Mouse (Mus musculus) Patski (cell line): ENCODE measurements at regions not wholly inside any gene's neighbourhood (a gene's known extent, or its start where the extent isn't known, plus 50 kb on each side); places are given as distances from the start of the nearest gene placed in this dataset.

Experiments
- ATAC-seq: fragments of 100-300 bp; one replicate; pipeline ENCODE4 v1.8.0; 2021
- CTCF ChIA-PET: fragments of 350-600 bp; sonication (Branson Sonifier 250); formaldehyde crosslinking; loops from one replicate; lab custom pipeline; 2022; ENCODE audit warnings: inconsistent platforms; lab: Charles Lee
- POLR2A ChIA-PET: fragments of 350-600 bp; sonication (Branson Sonifier 250); formaldehyde crosslinking; loops from one replicate; lab custom pipeline; 2022; ENCODE audit warnings: antibody characterized with exemption, inconsistent platforms; lab: Charles Lee
- DNase-seq: peaks from one replicate; pipeline ENCODE4 v3.0.0-alpha.2; 2011; ENCODE audit warnings: low read depth, low spot score
- H3K27me3 ChIP-seq: fragments of 371-371 bp; one replicate; pipeline ENCODE4 v1.5.1; 2021
- CTCF ChIP-seq: fragments of 100-300 bp; IDR thresholded peaks from one replicate; pipeline ENCODE4 v1.5.1; 2021
- in situ Hi-C: fragments of 300-500 bp; cut with MboI; formaldehyde crosslinking; loops from 3 replicates; pipeline ENCODE4 v1.11.1; 2018; ENCODE audit warnings: low pct_unique_long_range_greater_than_20kb, mixed read lengths

DNA sequence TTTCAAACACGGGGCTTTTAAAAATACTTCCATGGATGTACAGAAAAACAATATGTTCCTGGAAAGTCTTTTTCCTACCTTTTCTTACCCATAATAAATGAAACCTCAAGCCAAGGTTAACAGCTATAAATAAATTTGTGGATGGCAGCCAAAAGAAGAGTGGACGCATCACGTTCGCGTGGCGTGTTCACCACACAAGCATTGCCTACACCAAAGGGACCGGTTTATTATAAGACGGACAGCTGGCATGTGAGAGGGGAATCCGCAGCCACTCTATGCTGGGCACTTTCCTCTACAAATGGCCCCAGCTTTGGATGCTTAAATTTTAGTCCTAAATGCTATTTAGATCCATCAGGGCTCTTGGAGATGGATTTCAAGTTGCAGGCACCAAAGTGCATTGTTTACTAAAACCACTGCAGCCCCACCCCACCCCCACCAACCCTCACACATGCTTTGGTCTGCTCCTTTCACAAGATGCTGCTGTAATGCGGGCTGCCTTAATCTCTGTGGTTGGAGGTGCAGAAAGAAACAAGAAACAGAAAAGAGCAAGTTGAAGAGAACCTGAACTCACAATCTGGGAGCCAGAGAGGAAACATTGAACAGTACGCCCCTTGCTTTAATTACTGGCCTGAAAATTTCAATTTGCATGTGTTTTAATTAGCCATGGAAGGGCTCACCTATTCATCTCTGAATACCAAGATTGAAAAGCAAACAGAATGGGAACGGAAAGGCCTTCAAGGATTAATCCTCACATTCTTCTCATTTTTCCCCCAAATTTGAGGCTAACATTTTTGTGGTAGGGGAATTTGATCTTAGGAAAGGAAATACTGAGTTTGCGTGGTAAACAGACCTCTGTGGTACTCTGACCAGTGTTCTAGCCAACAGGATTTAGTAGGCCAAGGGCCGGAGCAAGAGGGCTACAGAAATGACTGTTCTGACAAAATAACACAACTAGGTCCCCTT is 78.7 kb upstream of the Gnao1 start:
- DNase-seq (no peak), ATAC-seq (no peak)
- in situ Hi-C loops = no loop called here
- no peak for TF ChIP-seq CTCF
- POLR2A ChIA-PET = no interaction called here
- H3K27me3 ChIP-seq = peaks cover 10% of the 10 kb centered on the region
- CTCF ChIA-PET = no interaction called here

DNA sequence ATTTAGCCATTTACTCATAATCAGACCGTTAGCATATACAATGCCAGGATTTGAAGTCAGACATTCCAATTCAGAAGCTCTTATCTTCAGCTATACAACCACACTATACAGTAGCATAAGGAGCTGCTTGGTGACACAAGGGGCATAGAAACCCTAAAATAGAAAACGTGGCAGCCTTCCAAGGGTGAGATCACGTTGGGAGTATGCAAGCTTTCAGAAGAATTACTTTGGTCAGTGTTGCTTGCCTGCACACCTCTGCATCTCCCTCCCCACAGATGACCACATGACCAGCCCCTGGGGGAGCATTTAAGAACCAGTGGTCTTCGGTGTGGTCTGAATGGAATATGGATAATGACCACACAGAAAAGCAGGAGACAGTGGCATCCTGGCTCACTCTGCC is 74.9 kb upstream of the Gnao1 start:
- POLR2A ChIA-PET = interaction anchor here (0.9 kb wide), 1 partner anchor 9 kb away, joined by 3 read pairs; no protein-coding TSS in a partner anchor
- in situ Hi-C loops = no loop called here
- no peaks in the 10 kb centered on the region for H3K27me3 ChIP-seq
- TF ChIP-seq CTCF = no peak
- CTCF ChIA-PET = interaction anchor here (1.0 kb wide), 1 partner anchor 31 kb away, joined by 3 read pairs; no protein-coding TSS in a partner anchor
- DNase-seq = peak; percentile 44
- no peak for ATAC-seq

DNA sequence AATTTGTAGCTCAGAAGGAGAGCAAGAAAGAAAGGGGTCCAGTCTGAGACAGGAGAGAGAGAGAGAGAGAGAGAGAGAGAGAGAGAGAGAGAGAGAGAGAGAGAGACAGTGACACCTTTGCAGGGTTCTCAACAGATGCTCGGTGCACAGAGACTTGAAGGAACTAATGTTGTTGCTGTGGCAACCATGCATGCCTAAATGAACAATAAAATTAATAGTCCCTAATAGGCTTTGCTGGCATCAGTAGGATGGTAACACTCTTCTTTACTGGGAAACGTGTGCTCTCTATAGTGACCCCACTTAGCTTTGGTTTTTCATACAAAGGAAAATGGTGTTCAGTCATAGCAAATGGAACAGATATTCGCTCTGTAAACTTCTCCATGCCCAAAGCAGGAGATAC is 69.5 kb upstream of the Gnao1 start:
- peaks cover 10% of the 10 kb centered on the region for H3K27me3 ChIP-seq
- CTCF ChIA-PET = interaction anchor here (1.9 kb wide), 1 partner anchor 16 kb away, joined by 4 read pairs; no protein-coding TSS in a partner anchor
- POLR2A ChIA-PET = no interaction called here

DNA sequence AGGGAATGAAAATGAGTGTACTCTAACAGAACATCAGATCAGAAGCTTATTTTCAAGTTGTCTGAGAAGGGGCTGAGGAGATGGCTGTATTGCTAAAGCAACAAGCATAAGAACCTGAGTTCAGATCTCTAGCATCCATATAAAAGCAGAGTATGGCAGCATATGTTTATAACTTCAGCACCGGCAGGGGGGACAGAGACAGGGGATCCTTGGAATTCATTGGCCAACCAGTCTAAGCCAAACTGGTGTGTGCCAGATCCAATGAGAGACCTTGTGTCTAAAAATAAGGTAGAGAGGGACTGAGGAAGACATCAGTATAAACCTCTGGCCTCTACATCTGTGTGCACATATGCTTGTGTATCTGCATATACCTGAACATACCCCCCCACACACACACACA is 61.0 kb upstream of the Gnao1 start:
- DNase-seq = no peak
- ATAC-seq = no peak

More for the DNA sequence above, 69.5 kb upstream of the Gnao1 start:
- ATAC-seq (no peak), DNase-seq (no peak)
- no peak for TF ChIP-seq CTCF
- in situ Hi-C loops = no loop called here

DNA sequence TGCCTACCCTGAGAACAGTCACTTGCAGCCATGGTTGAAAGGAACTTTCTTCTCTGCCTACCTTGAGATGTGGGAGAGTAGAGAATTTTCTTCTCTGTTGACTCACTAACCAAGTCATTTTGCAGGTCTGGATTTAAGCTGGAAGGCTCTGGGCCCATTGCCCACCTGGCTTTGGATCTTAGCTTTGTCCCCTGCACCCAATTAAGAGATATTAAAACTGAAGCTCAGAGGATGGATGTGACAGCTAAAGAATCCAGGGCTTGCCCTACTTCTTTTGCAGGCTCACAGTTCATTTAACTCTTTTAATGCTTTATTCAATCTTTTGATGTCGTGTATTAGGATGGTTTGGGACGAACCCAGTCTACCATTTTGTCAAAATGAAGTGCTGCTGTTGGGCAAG is 58.8 kb upstream of the Gnao1 start:
- ChIA-PET CTCF (interaction anchor here (1.0 to 2.7 kb wide), 3 partner anchors 12 to 96 kb away, joined by 3 to 7 read pairs (median 3); no protein-coding TSS in a partner anchor), POLR2A (no interaction called here)
- no peak for ATAC-seq
- no peak for TF ChIP-seq CTCF
- in situ Hi-C loops = no loop called here
- H3K27me3 ChIP-seq = peaks cover 39% of the 10 kb centered on the region
- no peak for DNase-seq

More for the DNA sequence above, 61.0 kb upstream of the Gnao1 start:
- H3K27me3 ChIP-seq = peaks cover 39% of the 10 kb centered on the region
- in situ Hi-C loops = no loop called here
- CTCF ChIA-PET = interaction anchor here (2.7 kb wide), 1 partner anchor 15 kb away, joined by 7 read pairs; no protein-coding TSS in a partner anchor
- TF ChIP-seq CTCF = no peak
- POLR2A ChIA-PET = no interaction called here

DNA sequence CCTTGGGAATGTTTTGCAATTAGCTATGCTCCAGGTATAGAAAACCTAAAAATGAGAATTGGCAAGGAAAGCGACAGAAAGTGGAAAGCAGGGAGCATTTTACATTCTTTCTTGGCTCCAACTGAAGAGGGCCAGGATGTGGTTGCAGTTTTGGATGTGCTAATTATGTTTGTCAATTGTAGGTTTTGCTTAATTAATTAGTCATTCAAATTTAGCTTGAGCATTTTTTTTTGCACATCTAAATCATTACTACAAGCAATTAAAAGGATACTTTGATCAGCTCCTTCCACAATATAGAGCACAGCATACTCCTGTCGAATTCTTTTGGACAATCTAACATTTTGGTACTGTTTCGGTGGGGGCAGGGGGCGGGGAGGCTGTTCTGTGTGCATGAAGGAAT is 53.8 kb upstream of the Gnao1 start:
- DNase-seq (no peak), ATAC-seq (no peak)
- H3K27me3 ChIP-seq = peaks cover 24% of the 10 kb centered on the region
- TF ChIP-seq CTCF = no peak
- ChIA-PET POLR2A (no interaction called here), CTCF (no interaction called here)
- in situ Hi-C loops = no loop called here
